Mouse (Mus musculus) ES-Bruce4 (cell line): ENCODE measurements at regions not wholly inside any gene's neighbourhood (a gene's known extent, or its start where the extent isn't known, plus 50 kb on each side); places are given as distances from the start of the nearest gene placed in this dataset.

Source experiments
- H3K27ac ChIP-seq: 2 replicates; pipeline ENCODE4 v1.5.1; 2012; ENCODE audit warnings: low read length, inconsistent platforms; ENCODE audit not compliant: insufficient read depth
- H3K27me3 ChIP-seq: 2 replicates; pipeline ENCODE4 v1.6.1; 2012; ENCODE audit warnings: mild to moderate bottlenecking, low read length, inconsistent platforms; ENCODE audit not compliant: control insufficient read depth, poor library complexity, insufficient read depth, severe bottlenecking
- H3K36me3 ChIP-seq: 2 replicates; pipeline ENCODE4 v1.6.1; 2012; ENCODE audit warnings: inconsistent platforms, mild to moderate bottlenecking, low read length, moderate library complexity; ENCODE audit not compliant: control insufficient read depth, poor library complexity, insufficient read depth, severe bottlenecking
- H3K4me1 ChIP-seq: one replicate; pipeline ENCODE4 v1.8.1; 2011; ENCODE audit warnings: low read length; ENCODE audit not compliant: control insufficient read depth, insufficient read depth
- H3K4me3 ChIP-seq: 2 replicates; pipeline ENCODE4 v1.5.1; 2011; ENCODE audit warnings: low read depth, mild to moderate bottlenecking, low read length
- H3K9ac ChIP-seq: 2 replicates; pipeline ENCODE4 v1.6.1; 2012; ENCODE audit warnings: low read depth, mild to moderate bottlenecking, inconsistent platforms; ENCODE audit not compliant: poor library complexity, severe bottlenecking
- H3K9me3 ChIP-seq: replicated peaks from 2 replicates; pipeline ENCODE4 v1.6.1; 2012; ENCODE audit warnings: mild to moderate bottlenecking, low read length, inconsistent platforms; ENCODE audit not compliant: control insufficient read depth, poor library complexity, insufficient read depth, severe bottlenecking
- CTCF ChIP-seq: IDR thresholded peaks from one replicate; pipeline ENCODE4 v1.8.1; 2011; ENCODE audit warnings: low read depth, low read length
- EP300 ChIP-seq: IDR thresholded peaks from 2 replicates; pipeline ENCODE4 v1.6.1; 2011; ENCODE audit warnings: low read depth, low read length; ENCODE audit not compliant: insufficient read depth
- POLR2A ChIP-seq: IDR thresholded peaks from one replicate; pipeline ENCODE4 v1.8.1; 2011; ENCODE audit warnings: low read length; ENCODE audit not compliant: insufficient read depth

GRCm38 (mm10) chr1:73673851-73674235 is 450.4 kb downstream of the Tns1 start:
- H3K27ac ChIP-seq = no peak overlapping the region
- H3K36me3 ChIP-seq = no peaks in the 10 kb centered on the region
- no peak overlapping the region for H3K4me3 ChIP-seq
- TF ChIP-seq POLR2A (no peak), EP300 (no peak), CTCF (no peak)
- H3K27me3 ChIP-seq = no peaks in the 10 kb centered on the region; the same call in 1 of the 2 replicates
- H3K9me3 ChIP-seq = peaks cover 3% of the 10 kb centered on the region; the same call in 1 of the 2 replicates
- no peaks in the 10 kb centered on the region for H3K4me1 ChIP-seq
- no peak overlapping the region for H3K9ac ChIP-seq

DNA sequence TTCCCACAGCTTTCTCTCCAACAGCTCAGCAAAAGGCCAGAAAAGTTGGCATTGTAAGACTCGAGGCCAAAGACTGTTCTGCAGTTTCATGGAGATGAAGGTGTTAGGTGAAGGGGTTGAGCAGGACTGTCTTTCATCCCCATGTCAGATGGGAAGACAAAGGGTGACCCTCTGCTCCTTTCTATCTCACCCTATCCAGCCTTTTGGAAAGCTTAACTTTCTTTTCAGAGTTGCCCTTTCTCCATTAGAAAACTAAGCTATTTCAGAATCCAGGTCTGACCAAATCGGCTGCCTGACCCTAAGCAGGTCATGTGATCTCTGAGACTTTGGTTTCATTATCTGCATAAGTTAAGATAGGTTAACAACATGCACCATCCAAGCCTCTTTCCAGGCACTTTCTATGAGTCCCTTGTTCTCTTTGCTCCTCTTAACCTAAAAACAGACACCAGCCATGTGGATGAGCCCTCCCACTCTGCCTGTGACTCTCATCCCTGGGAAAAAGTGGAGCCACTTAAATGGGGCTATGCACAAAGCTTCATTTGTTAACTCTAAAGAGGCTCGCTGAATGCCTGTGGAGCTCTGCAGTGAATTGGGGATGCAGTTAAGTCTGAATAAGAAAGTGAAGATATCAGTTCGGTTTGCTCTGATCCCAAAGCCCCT is 450.9 kb downstream of the Tns1 start:
- TF ChIP-seq POLR2A = no peak
- no peak for TF ChIP-seq EP300
- TF ChIP-seq CTCF = no peak
- Histone ChIP-seq H3K9ac (no peak overlapping the region), H3K9me3 (peaks cover 3% of the 10 kb centered on the region; the same call in 1 of the 2 replicates), H3K4me3 (no peak overlapping the region), H3K36me3 (no peaks in the 10 kb centered on the region), H3K4me1 (no peaks in the 10 kb centered on the region), H3K27me3 (no peaks in the 10 kb centered on the region; the same call in 1 of the 2 replicates), H3K27ac (no peak overlapping the region)

DNA sequence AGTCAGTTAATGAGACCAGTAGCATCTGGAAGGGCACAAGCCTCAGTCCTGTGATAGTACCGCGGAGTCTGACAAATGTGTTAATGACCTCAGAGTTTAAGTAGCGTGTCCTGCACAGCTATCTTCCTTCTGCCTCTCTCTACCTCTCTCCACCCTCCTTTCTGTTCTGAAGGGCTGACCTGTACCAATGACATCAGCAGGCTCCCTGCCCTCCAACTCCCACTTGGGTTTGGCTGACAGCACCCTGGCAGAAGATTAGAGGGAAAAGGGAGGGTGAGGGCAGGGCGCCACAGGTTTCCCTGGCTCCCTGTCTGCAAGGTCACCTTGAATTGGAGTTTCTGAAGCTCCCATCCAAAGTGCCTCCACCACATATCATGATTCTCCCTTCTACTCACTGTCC is 452.0 kb downstream of the Tns1 start:
- Histone ChIP-seq H3K27ac (no peak overlapping the region), H3K36me3 (no peaks in the 10 kb centered on the region), H3K9ac (no peak overlapping the region), H3K27me3 (no peaks in the 10 kb centered on the region), H3K4me3 (no peak overlapping the region), H3K4me1 (no peaks in the 10 kb centered on the region), H3K9me3 (peaks cover 3% of the 10 kb centered on the region; the same call in 1 of the 2 replicates)
- TF ChIP-seq EP300 = no peak
- TF ChIP-seq POLR2A = no peak
- no peak for TF ChIP-seq CTCF

DNA sequence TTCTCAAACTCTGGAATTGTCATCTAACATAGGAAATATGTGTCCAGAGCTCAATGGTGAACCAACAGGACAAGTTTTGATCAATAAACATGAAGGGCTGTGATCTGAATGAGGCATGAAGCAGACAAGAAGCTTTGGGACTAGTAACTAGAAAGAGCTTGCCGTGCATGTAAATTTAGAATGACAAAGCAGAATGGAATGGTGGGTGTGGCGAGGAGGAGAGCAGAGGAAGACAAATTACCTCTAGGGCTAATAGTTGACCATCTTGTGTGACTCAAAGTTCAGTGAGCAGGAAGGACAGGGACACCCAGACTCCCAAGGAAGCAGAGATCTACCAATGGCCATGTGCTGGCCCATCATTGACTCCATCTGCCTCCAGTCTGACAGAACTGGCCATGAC is 455.6 kb downstream of the Tns1 start:
- TF ChIP-seq EP300 = no peak
- TF ChIP-seq CTCF = no peak
- TF ChIP-seq POLR2A = no peak
- H3K27me3 ChIP-seq = no peaks in the 10 kb centered on the region
- H3K4me3 ChIP-seq = no peak overlapping the region

DNA sequence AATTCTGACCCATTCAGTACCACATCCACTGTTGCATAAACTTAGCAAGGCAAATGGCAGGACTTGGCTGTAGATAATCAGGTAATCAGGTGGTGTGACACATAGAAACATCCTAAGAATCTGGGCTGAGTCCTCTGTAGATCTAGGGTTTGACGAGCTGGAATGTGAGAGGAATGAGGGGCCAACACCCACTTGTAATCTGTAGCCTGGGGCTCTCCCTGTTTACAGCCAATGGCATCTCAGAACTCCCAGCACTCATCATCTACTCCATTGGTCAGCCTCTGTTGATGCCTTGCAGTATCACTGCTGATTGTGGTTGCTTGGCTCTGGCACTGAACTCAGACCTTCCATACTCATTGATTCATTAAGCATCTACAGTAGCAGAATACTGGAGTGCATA is 460.7 kb downstream of the Tns1 start:
- Histone ChIP-seq H3K4me3 (no peak overlapping the region), H3K9ac (no peak overlapping the region), H3K27me3 (no peaks in the 10 kb centered on the region), H3K9me3 (no peaks in the 10 kb centered on the region), H3K36me3 (no peaks in the 10 kb centered on the region), H3K4me1 (no peaks in the 10 kb centered on the region), H3K27ac (no peak overlapping the region)
- TF ChIP-seq CTCF (no peak), POLR2A (no peak), EP300 (no peak)

More for the DNA sequence above, 455.6 kb downstream of the Tns1 start:
- Histone ChIP-seq H3K4me1 (no peaks in the 10 kb centered on the region), H3K9me3 (no peaks in the 10 kb centered on the region), H3K27ac (no peak overlapping the region), H3K36me3 (no peaks in the 10 kb centered on the region), H3K9ac (no peak overlapping the region)

DNA sequence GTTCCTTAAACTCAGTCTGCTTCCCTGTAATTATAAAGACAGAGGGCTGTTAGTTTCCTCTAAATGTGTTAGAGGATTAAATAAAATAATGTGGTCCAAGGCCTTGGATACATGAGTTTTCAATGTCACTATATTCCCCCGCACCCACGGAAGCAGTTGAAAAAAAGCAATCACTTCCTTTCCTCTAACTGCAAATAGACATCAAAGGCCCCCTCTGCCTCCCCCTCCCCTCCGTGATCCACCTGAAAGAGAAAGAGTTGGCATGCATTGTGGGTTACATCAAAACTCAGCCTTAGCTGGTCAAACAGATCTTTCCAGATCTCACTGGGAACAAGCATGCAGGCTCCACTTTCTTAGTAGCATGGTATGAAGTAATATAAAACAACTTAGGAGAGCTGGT is 479.2 kb downstream of the Tns1 start:
- H3K27ac ChIP-seq = no peak overlapping the region
- no peak for TF ChIP-seq CTCF
- no peak for TF ChIP-seq EP300
- H3K4me3 ChIP-seq = no peak overlapping the region
- no peaks in the 10 kb centered on the region for H3K27me3 ChIP-seq
- H3K36me3 ChIP-seq = no peaks in the 10 kb centered on the region
- no peak overlapping the region for H3K9ac ChIP-seq
- no peaks in the 10 kb centered on the region for H3K4me1 ChIP-seq
- H3K9me3 ChIP-seq = no peaks in the 10 kb centered on the region
